Mouse (Mus musculus) hindbrain, embryonic 12.5 days (tissue): Measurements from ENCODE around the gene Rab28. TPM values are rescaled to one million over a fixed set of nuclear protein-coding genes. Genes with fewer than 3 reads are reported as not detected.
A peak's percentile ranks its signal among the peaks of the same experiment; 100 is the strongest.
"Not testable (repeated sequence)": the region's sequence is repeated elsewhere in the genome, so short reads cannot be mapped to it uniquely, and the experiment has no call there.

ENCODE experiments used
- ATAC-seq: fragments of 200-750 bp; cut with Nextera tagmentation; 2 replicates; pipeline ENCODE4 v1.8.0; 2017; ENCODE audit warnings: moderate TSS enrichment; ENCODE audit not compliant: low FRiP score
- H3K27ac ChIP-seq: fragments of 300-500 bp; sonication (generic); 2 replicates; pipeline ENCODE4 v1.5.1; 2016; ENCODE audit warnings: mild to moderate bottlenecking
- H3K27me3 ChIP-seq: fragments of 300-500 bp; sonication (generic); 2 replicates; pipeline ENCODE4 v1.6.1; 2016; ENCODE audit warnings: mild to moderate bottlenecking
- H3K36me3 ChIP-seq: fragments of 300-500 bp; sonication (generic); 2 replicates; pipeline ENCODE4 v1.6.1; 2016; ENCODE audit warnings: mild to moderate bottlenecking
- H3K4me1 ChIP-seq: fragments of 300-500 bp; sonication (generic); 2 replicates; pipeline ENCODE4 v1.6.1; 2016
- H3K4me2 ChIP-seq: fragments of 300-500 bp; sonication (generic); replicated peaks from 2 replicates; pipeline ENCODE4 v1.6.1; 2016; ENCODE audit warnings: mild to moderate bottlenecking
- H3K4me3 ChIP-seq: fragments of 300-500 bp; sonication (generic); 2 replicates; pipeline ENCODE4 v1.5.1; 2016; ENCODE audit warnings: mild to moderate bottlenecking
- H3K9ac ChIP-seq: fragments of 300-500 bp; sonication (generic); 2 replicates; pipeline ENCODE4 v1.6.1; 2016; ENCODE audit warnings: mild to moderate bottlenecking, moderate library complexity
- H3K9me3 ChIP-seq: fragments of 300-500 bp; sonication (generic); replicated peaks from 2 replicates; pipeline ENCODE4 v1.6.1; 2016; ENCODE audit warnings: mild to moderate bottlenecking
- WGBS: fragments of 180-500 bp; shearing (Covaris S2); methylation state at CpG from one replicate; pipeline ENCODE4 v1.1.7; 2016; 5-methylcytosine and 5-hydroxymethylcytosine counted together
- polyA plus RNA-seq: library from polyadenylated mRNA; unstranded; fragments of >200 nt; fragmentation: Nextera tagmentation; extraction: Ambion mirVana; gene quantifications from 2 replicates; pipeline ENCODE4 v1.2.1, GENCODE M21; 2016

Gene Rab28
- polyA plus RNA-seq, 1 experiment from 2014 or later, result 85.1 TPM

DNA sequence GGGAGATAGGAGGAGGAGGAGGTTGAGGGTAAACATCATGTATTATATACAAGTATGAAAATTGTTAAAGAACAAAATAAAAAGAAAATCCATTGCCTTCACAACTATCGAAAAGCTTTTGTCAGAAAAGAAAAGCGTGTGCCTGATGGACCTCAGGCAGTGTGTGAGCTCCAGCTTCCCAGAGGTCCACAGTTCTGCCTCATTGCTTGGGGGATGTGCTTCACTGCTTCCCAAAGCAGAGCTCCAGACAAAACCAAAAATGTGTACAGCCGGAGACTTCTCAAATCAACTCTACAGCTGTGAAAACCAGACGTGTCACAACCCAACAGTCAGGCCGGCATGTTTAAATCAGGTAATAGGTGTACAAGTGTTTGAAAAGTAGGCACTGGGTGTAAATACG, 17.6 kb upstream of the Rab28 start:
- no peaks in the 10 kb centered on the region for H3K4me1 ChIP-seq
- H3K9me3 ChIP-seq, result no peaks in the 10 kb centered on the region
- H3K4me3 ChIP-seq, result no peak overlapping the region
- H3K36me3 ChIP-seq, result no peaks in the 10 kb centered on the region
- H3K27ac ChIP-seq, result no peak overlapping the region
- no peak overlapping the region for H3K9ac ChIP-seq
- ATAC-seq, result no peak
- WGBS, result 71% methylated on average over 6 of the region's 6 CpGs
- H3K27me3 ChIP-seq, result no peaks in the 10 kb centered on the region
- H3K4me2 ChIP-seq, result no peak overlapping the region

DNA sequence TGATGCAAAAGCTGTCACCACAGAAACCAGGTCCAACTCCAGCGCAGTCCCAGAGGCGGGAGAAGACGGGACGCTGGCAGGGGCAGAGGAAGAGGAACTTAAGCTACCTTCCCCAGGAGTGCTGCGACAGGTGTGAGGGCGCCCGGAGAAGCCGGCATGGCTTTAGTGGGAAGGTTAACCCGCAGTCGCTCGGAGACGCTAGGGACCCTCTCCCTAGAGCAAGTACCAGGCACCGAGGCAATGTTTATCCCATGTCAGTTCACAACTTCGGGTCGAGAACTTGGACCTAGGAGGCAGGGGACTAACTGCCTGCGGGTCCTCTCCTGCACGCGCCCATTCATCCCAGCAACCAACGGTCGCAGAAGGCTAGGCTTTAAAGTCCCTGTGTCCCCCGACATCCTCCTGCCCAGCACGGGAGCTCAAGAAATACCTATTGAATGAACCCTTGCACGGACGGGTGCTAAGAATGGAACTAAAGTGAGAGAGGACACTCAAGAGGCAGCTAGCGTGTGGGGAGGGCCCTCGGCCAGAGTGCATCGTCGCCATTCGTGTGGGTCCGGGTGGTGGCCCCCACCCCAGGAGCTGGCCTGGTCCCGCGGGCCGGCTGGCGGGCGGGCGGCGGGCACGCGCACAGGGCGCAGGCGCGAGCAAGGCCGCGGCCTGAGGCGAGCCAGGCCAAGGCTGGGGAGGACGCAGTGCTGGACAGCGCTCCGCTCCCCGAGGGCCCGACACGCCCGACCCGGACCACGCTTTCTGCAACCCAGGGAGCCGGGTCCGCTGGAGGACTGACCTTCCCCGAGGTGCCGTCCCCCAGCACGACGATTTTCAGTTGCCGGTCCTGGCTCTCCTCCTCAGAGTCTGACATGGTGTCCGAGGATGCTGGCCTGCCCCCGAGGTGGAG, 592 bp downstream of the Rab28 start:
- no peaks in the 10 kb centered on the region for H3K36me3 ChIP-seq
- peak overlapping the region; percentile 86 for H3K4me2 ChIP-seq
- WGBS, result under 1% methylated on average over 57 of the region's 63 CpGs
- H3K4me1 ChIP-seq, result peaks cover 9% of the 10 kb centered on the region
- no peaks in the 10 kb centered on the region for H3K9me3 ChIP-seq
- peak; percentile 91 for ATAC-seq
- H3K27ac ChIP-seq, result peak overlapping the region; percentile 90
- H3K27me3 ChIP-seq, result no peaks in the 10 kb centered on the region
- peak overlapping the region; percentile 93 for H3K4me3 ChIP-seq
- peak overlapping the region; percentile 86 for H3K9ac ChIP-seq

DNA sequence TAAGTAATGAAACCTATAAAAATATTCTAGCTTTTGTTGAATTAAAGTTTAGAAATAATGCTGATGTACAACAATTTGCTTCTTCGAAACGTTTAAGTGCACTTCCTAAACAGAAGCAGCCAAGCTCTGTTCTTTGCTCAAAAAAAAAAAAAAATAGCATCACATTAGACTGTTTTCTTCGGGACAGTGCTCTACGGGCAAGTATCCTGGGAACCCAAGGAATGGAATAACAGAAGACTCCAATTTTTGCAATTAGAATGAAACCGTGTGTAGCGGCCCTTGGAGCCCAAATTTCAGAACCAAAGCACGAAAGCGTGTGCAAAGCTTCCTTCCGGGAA, 1.2 kb downstream of the Rab28 start:
- peak overlapping the region; percentile 86 for H3K9ac ChIP-seq
- ATAC-seq, result no peak
- H3K4me1 ChIP-seq, result peaks cover 9% of the 10 kb centered on the region
- 4% methylated on average over 9 of the region's 9 CpGs for WGBS
- H3K27ac ChIP-seq, result no peak overlapping the region
- H3K36me3 ChIP-seq, result no peaks in the 10 kb centered on the region
- peak overlapping the region; percentile 93 for H3K4me3 ChIP-seq
- H3K9me3 ChIP-seq, result no peaks in the 10 kb centered on the region
- H3K4me2 ChIP-seq, result peak overlapping the region; percentile 86
- H3K27me3 ChIP-seq, result no peaks in the 10 kb centered on the region

DNA sequence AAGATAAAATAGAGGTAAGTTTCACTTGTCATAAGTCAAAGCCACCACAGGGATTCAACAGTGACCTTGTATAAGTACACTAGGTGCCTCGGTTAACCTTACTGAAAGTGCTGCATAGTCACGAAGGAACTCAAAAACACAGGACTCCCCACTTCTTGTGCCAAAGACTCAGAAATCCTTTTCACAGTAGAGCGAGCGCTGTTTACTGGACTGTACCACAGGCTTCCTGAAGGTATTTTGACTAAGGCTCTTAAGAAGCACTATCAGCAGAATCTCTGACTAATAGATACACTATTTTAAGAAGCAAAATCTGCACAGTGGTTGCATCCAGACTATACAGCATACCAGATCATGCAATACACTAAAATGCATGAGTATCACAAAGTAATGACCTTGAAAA, 6.9 kb downstream of the Rab28 start:
- not testable (repeated sequence) for H3K9me3 ChIP-seq, H3K9ac ChIP-seq, H3K27me3 ChIP-seq, H3K4me1 ChIP-seq, H3K27ac ChIP-seq, ATAC-seq, H3K36me3 ChIP-seq, H3K4me3 ChIP-seq, H3K4me2 ChIP-seq
- 81% methylated on average over 4 of the region's 4 CpGs for WGBS

DNA sequence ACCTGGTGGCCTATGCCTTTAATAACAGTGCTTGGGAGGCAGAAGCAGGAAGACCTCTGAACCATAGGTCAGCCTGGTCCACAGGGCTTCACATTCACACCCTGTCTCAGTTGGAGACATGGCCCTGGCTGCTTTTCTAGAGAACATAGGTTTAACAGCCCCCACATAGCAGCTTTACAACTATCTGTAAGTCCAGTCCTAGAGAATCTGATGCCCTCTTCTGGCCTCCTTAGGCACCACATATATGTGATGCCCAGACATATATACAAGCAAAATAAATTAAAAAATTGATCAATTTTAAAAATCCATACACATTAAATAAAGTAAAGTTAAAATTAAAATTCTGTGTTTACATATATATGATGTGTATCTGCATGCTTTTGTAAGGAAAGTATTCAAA, 10.0 kb downstream of the Rab28 start:
- no peak overlapping the region for H3K4me3 ChIP-seq
- H3K27me3 ChIP-seq, result no peaks in the 10 kb centered on the region
- H3K27ac ChIP-seq, result no peak overlapping the region
- no peak overlapping the region for H3K9ac ChIP-seq
- no peaks in the 10 kb centered on the region for H3K9me3 ChIP-seq
- H3K4me1 ChIP-seq, result no peaks in the 10 kb centered on the region
- no peak overlapping the region for H3K4me2 ChIP-seq
- no peak for ATAC-seq
- H3K36me3 ChIP-seq, result no peaks in the 10 kb centered on the region

DNA sequence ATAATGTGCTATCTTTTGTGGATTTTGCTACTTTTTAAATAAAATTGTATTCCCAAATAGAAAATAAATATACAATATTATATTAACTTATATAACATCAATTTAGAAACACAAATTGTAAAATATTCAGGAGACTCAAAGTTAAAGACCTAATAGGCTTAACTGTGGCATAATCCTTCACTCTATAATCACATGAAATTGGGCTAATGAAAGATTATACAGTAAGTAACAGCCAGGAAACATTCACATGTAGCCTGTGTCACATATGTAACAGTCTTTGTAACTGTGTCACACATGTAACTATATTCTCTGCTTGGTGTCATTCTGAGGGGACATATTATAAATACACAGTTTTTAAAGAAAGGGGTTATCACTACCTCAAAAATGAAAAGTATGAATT, 22.9 kb downstream of the Rab28 start:
- Histone ChIP-seq H3K4me2 (no peak overlapping the region), H3K9ac (no peak overlapping the region)

DNA sequence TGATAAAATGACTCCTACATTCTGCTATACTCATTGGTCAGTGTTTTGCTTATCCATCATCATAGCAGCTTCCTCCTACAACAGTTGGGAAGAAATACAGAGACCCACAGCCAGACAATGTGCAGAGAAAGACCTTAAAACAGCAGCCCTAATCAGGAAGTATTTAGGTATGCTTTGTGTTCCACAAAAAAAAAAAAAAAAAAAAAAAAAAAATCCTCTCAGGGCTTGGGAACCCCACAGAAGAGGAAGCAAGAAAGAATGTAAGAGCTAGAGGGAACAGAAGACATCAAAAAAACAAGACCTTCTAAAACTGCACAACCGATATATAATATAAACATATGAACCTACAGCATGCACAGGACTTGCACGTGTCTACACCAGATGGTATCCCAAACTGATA, 24.0 kb downstream of the Rab28 start:
- H3K36me3 ChIP-seq, result peaks cover 4% of the 10 kb centered on the region; the same call in 1 of the 2 replicates
- H3K27me3 ChIP-seq, result no peaks in the 10 kb centered on the region
- H3K9ac ChIP-seq, result no peak overlapping the region
- 92% methylated on average over 2 of the region's 2 CpGs for whole genome bisulfite sequencing
- H3K4me2 ChIP-seq, result no peak overlapping the region
- no peak for ATAC-seq
- no peaks in the 10 kb centered on the region for H3K4me1 ChIP-seq
- H3K9me3 ChIP-seq, result no peaks in the 10 kb centered on the region
- no peak overlapping the region for H3K4me3 ChIP-seq
- H3K27ac ChIP-seq, result no peak overlapping the region

More for the DNA sequence above, 22.9 kb downstream of the Rab28 start:
- H3K36me3 ChIP-seq, result peaks cover 4% of the 10 kb centered on the region; the same call in 1 of the 2 replicates
- no peaks in the 10 kb centered on the region for H3K27me3 ChIP-seq
- H3K4me3 ChIP-seq, result no peak overlapping the region
- H3K4me1 ChIP-seq, result no peaks in the 10 kb centered on the region
- no peak for ATAC-seq
- H3K27ac ChIP-seq, result no peak overlapping the region
- H3K9me3 ChIP-seq, result no peaks in the 10 kb centered on the region

DNA sequence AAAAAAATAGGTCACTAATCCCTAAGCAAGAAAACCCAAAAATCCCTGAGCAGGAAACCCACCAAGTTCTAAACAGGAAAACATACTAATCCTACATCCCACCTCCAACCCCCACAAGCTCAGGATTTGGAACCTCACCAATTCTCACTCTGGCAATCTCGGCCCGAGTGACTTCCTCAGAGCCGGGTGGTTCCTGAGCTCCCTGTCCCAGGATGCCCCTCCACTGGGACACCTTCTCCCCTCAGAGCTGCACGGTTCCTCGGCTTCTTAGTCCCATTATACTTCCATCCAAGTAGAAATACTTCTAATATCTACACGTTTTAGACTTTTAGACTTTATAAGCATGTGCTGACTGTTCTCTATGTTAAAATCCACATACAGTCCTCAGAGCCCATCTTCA, 41.9 kb downstream of the Rab28 start:
- Histone ChIP-seq H3K27ac (no peak overlapping the region), H3K27me3 (no peaks in the 10 kb centered on the region), H3K9me3 (no peaks in the 10 kb centered on the region), H3K4me1 (no peaks in the 10 kb centered on the region), H3K4me3 (no peak overlapping the region), H3K36me3 (no peaks in the 10 kb centered on the region), H3K9ac (no peak overlapping the region), H3K4me2 (no peak overlapping the region)
- no peak for ATAC-seq
- WGBS, result 87% methylated on average over 6 of the region's 6 CpGs

DNA sequence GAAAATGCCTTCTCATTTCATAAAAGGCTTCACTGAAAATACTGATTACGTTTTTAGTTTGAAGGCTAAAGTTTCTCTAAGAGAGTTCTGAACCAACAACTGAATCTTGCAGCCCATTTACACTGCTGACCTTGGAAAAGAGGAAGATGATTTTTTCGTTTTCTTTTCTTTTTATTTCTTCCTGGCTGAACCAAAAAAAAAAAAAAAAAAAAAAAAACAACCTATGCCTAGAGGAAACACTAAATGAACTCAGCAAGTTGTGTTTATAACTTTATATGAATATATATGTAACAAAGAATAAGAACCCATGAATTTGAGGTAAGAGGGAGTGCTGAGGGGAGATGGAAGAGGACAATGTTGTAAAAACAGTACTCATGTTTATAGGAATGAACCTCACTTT, 71.2 kb downstream of the Rab28 start:
- no peak overlapping the region for H3K4me3 ChIP-seq
- no peaks in the 10 kb centered on the region for H3K4me1 ChIP-seq
- H3K4me2 ChIP-seq, result no peak overlapping the region
- H3K27ac ChIP-seq, result no peak overlapping the region
- no peaks in the 10 kb centered on the region for H3K36me3 ChIP-seq
- no peak overlapping the region for H3K9ac ChIP-seq
- 84% methylated on average over 2 of the region's 2 CpGs for WGBS
- ATAC-seq, result no peak
- no peaks in the 10 kb centered on the region for H3K9me3 ChIP-seq
- no peaks in the 10 kb centered on the region for H3K27me3 ChIP-seq

DNA sequence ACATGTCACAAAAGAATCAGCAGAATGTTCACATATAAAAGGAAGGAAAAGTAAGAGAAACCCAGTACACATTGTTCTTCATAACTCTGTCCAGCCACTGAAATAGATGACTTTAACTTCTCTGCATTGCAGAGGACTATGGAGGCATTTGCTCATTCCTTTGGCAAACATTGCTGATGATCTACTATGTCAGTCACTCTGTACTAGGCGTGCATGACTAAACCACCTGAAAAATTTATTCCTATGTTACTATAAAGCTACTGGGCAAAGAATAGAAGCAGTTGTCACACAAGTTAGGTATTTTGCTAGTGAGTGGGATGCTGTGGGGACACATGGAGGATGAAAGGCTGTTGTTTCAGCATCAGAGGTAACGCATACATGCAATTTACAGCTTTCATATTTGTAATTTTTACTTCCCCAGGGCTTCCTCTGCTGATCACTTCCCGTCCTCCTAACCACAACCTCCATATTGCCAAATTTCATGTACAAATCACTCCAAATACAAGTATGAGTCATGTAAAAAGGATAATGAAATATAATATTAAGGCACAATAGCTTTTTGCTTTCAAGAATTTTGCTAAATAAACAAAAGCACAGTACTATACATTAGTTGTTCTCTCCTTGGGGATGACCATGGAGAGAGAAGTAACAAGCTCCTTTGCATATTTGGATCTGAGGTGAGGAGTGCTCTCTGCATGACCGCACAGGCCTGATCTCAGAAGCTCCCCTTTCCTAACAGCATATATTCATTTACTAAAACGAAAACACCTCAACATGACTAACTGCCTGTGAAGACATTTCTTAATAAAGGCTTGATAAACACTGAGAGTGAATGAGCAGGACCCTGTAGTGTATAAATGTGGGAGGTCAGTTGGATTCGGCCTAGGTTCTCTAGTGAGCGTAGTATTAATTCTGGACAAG, 80.5 kb downstream of the Rab28 start:
- Histone ChIP-seq H3K9me3 (no peaks in the 10 kb centered on the region), H3K36me3 (no peaks in the 10 kb centered on the region), H3K4me1 (no peaks in the 10 kb centered on the region), H3K4me3 (no peak overlapping the region), H3K27ac (no peak overlapping the region), H3K9ac (no peak overlapping the region), H3K4me2 (no peak overlapping the region), H3K27me3 (no peaks in the 10 kb centered on the region)
- no peak for ATAC-seq
- WGBS, result 91% methylated on average over 7 of the region's 7 CpGs

DNA sequence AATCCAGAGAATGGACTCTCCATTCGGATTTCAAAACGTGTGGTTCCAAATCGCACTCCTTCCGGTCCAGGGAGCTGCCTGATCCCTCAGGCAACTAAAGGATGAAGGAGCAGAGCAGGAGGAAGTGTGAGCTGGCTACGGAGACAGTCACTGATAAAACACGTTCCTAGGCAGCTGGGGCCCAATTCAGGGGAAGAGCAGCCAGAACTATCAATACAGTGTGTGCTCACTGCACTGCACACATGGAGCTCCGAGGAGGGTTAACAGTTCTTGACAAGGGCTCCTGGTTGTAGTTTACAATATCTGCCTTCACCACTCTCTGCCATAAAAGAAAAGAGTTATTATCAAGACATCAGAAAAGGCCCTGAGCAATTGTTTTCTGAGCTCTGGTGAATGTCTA, 82.4 kb downstream of the Rab28 start:
- Histone ChIP-seq H3K9me3 (no peaks in the 10 kb centered on the region), H3K27me3 (no peaks in the 10 kb centered on the region), H3K4me1 (no peaks in the 10 kb centered on the region), H3K36me3 (no peaks in the 10 kb centered on the region), H3K27ac (no peak overlapping the region), H3K9ac (no peak overlapping the region), H3K4me3 (no peak overlapping the region), H3K4me2 (no peak overlapping the region)
- 77% methylated on average over 7 of the region's 7 CpGs for WGBS
- no peak for ATAC-seq

DNA sequence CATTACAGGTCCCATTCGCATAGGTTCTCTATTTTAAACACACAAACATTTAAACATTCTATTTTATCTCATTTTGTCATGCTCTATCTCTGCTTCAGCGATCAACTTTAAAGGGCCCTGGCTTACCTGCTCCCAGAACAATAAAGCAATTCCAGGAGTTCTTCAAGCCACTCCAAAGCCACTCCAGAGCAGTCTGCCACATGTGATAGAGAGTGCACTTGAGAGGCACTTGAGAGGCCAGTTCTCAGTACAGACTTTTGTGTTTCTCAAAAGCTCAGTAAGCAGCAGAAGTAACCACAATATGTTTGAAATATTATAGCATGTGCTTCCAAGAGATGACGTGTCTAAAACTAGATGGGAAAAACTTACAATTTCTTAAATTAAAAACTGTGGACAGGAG, 86.2 kb downstream of the Rab28 start:
- Histone ChIP-seq H3K36me3 (no peaks in the 10 kb centered on the region), H3K9ac (no peak overlapping the region), H3K4me1 (no peaks in the 10 kb centered on the region), H3K4me3 (no peak overlapping the region), H3K4me2 (no peak overlapping the region), H3K9me3 (no peaks in the 10 kb centered on the region), H3K27ac (no peak overlapping the region), H3K27me3 (no peaks in the 10 kb centered on the region)
- ATAC-seq, result no peak
- WGBS, result 93% methylated on average over 3 of the region's 3 CpGs
